Mouse (Mus musculus): ENCODE measurements around the gene Il6ra. TPM values are rescaled to one million over a fixed set of nuclear protein-coding genes. Genes with fewer than 3 reads are reported as not detected.

Gene Il6ra
- polyA plus RNA-seq, 1 experiment from 2014 or later, result 1.2 TPM

- no peaks in the 10 kb centered on the region for H3K36me3 ChIP-seq
- no peak overlapping the region for H3K9ac ChIP-seq
- no peak overlapping the region for H3K4me3 ChIP-seq
- H3K4me2 ChIP-seq (replicated peaks), result no peak overlapping the region
- peaks cover 25% of the 10 kb centered on the region for H3K27me3 ChIP-seq
- no peak overlapping the region for H3K27ac ChIP-seq
- no peaks in the 10 kb centered on the region for H3K9me3 ChIP-seq
- 68% methylated on average over 3 of the region's 3 CpGs for WGBS
- ATAC-seq (ENCODE audit: low FRiP score, low read depth), result no peak
- peaks cover 9% of the 10 kb centered on the region for H3K4me1 ChIP-seq
Measured at GRCm38 (mm10) chr3:89907846-89908245, 5.2 kb downstream of the Il6ra start.

GRCm38 (mm10) chr3:89899511-89899908 lies 13.5 kb downstream of the Il6ra start:
- 66% methylated on average over 8 of the region's 8 CpGs for WGBS
- H3K4me2 ChIP-seq (replicated peaks), result no peak overlapping the region
- no peak overlapping the region for H3K27ac ChIP-seq
- no peak overlapping the region for H3K4me3 ChIP-seq
- peaks cover 24% of the 10 kb centered on the region for H3K4me1 ChIP-seq
- no peaks in the 10 kb centered on the region for H3K27me3 ChIP-seq
- no peaks in the 10 kb centered on the region for H3K36me3 ChIP-seq
- no peak for ATAC-seq (ENCODE audit: low FRiP score, low read depth)
- H3K9me3 ChIP-seq, result no peaks in the 10 kb centered on the region
- no peak overlapping the region for H3K9ac ChIP-seq

GRCm38 (mm10) chr3:89898870-89899510 lies 14.0 kb downstream of the Il6ra start:
- no peak overlapping the region for H3K4me3 ChIP-seq
- H3K27ac ChIP-seq, result no peak overlapping the region
- no peaks in the 10 kb centered on the region for H3K27me3 ChIP-seq
- no peak overlapping the region for H3K4me2 ChIP-seq (replicated peaks)
- H3K9me3 ChIP-seq, result no peaks in the 10 kb centered on the region
- 66% methylated on average over 5 of the region's 5 CpGs for WGBS
- ATAC-seq (ENCODE audit: low FRiP score, low read depth), result no peak
- H3K36me3 ChIP-seq, result no peaks in the 10 kb centered on the region
- H3K9ac ChIP-seq, result no peak overlapping the region
- peaks cover 24% of the 10 kb centered on the region for H3K4me1 ChIP-seq

- H3K4me2 ChIP-seq (replicated peaks), result no peak overlapping the region
- no peaks in the 10 kb centered on the region for H3K9me3 ChIP-seq
- WGBS, result 68% methylated on average over 10 of the region's 10 CpGs
- H3K27me3 ChIP-seq, result no peaks in the 10 kb centered on the region
- no peak overlapping the region; the same call in 1 of the 2 replicates for H3K9ac ChIP-seq
- H3K36me3 ChIP-seq, result no peaks in the 10 kb centered on the region
- no peak overlapping the region; the same call in 1 of the 2 replicates for H3K27ac ChIP-seq
- peaks cover 24% of the 10 kb centered on the region for H3K4me1 ChIP-seq
- ATAC-seq (ENCODE audit: low FRiP score, low read depth), result no peak
- no peak overlapping the region for H3K4me3 ChIP-seq
Measured at GRCm38 (mm10) chr3:89898011-89898410, 15.0 kb downstream of the Il6ra start.

GRCm38 (mm10) chr3:89897204-89897796 lies 15.7 kb downstream of the Il6ra start:
- no peaks in the 10 kb centered on the region for H3K27me3 ChIP-seq
- no peak overlapping the region; the same call in 1 of the 2 replicates for H3K27ac ChIP-seq
- no peaks in the 10 kb centered on the region for H3K9me3 ChIP-seq
- WGBS, result 57% methylated on average over 8 of the region's 8 CpGs
- peaks cover 24% of the 10 kb centered on the region for H3K4me1 ChIP-seq
- ATAC-seq (ENCODE audit: low FRiP score, low read depth), result peak; percentile 32; the same call in 1 of the 2 replicates
- no peaks in the 10 kb centered on the region for H3K36me3 ChIP-seq
- H3K9ac ChIP-seq, result no peak overlapping the region
- H3K4me3 ChIP-seq, result no peak overlapping the region
- no peak overlapping the region for H3K4me2 ChIP-seq (replicated peaks)

- Histone ChIP-seq H3K9me3 (no peaks in the 10 kb centered on the region), H3K4me3 (no peak overlapping the region), H3K36me3 (no peaks in the 10 kb centered on the region), H3K27me3 (no peaks in the 10 kb centered on the region), H3K9ac (no peak overlapping the region), H3K4me2 (replicated peaks) (no peak overlapping the region), H3K27ac (no peak overlapping the region), H3K4me1 (peaks cover 24% of the 10 kb centered on the region)
- no peak for ATAC-seq (ENCODE audit: low FRiP score, low read depth)
- 23% methylated on average over 5 of the region's 5 CpGs for WGBS
Measured at GRCm38 (mm10) chr3:89896571-89896970, 16.4 kb downstream of the Il6ra start.

GRCm38 (mm10) chr3:89892517-89893106 lies 20.4 kb downstream of the Il6ra start:
- peaks cover 25% of the 10 kb centered on the region for H3K4me1 ChIP-seq
- no peaks in the 10 kb centered on the region for H3K9me3 ChIP-seq
- no peak overlapping the region for H3K4me2 ChIP-seq (replicated peaks)
- ATAC-seq (ENCODE audit: low FRiP score, low read depth), result no peak
- no peak overlapping the region for H3K4me3 ChIP-seq
- WGBS, result 78% methylated on average over 5 of the region's 5 CpGs
- H3K27me3 ChIP-seq, result no peaks in the 10 kb centered on the region
- no peak overlapping the region for H3K9ac ChIP-seq
- no peaks in the 10 kb centered on the region for H3K36me3 ChIP-seq
- H3K27ac ChIP-seq, result no peak overlapping the region

- no peaks in the 10 kb centered on the region for H3K36me3 ChIP-seq
- no peak overlapping the region for H3K9ac ChIP-seq
- no peak overlapping the region for H3K4me2 ChIP-seq (replicated peaks)
- H3K4me1 ChIP-seq, result peaks cover 19% of the 10 kb centered on the region
- no peak overlapping the region for H3K27ac ChIP-seq
- no peaks in the 10 kb centered on the region for H3K27me3 ChIP-seq
- no peaks in the 10 kb centered on the region for H3K9me3 ChIP-seq
- ATAC-seq (ENCODE audit: low FRiP score, low read depth), result no peak
- no peak overlapping the region for H3K4me3 ChIP-seq
Measured at GRCm38 (mm10) chr3:89891696-89892095, 21.3 kb downstream of the Il6ra start.

- 0 out of 2 replicates have a peak, but pooled peaks have one; percentile 40 for ATAC-seq (ENCODE audit: low FRiP score, low read depth)
- peaks cover 19% of the 10 kb centered on the region for H3K4me1 ChIP-seq
- no peaks in the 10 kb centered on the region for H3K36me3 ChIP-seq
- H3K27ac ChIP-seq, result peak overlapping the region; percentile 39; the same call in 1 of the 2 replicates
- H3K9ac ChIP-seq, result no peak overlapping the region
- no peaks in the 10 kb centered on the region for H3K27me3 ChIP-seq
- 23% methylated on average over 8 of the region's 8 CpGs for WGBS
- H3K4me2 ChIP-seq (replicated peaks), result no peak overlapping the region; the same call in none of the 2 replicates
- H3K4me3 ChIP-seq, result no peak overlapping the region
- H3K9me3 ChIP-seq, result no peaks in the 10 kb centered on the region
Measured at GRCm38 (mm10) chr3:89889841-89890430, 23.1 kb downstream of the Il6ra start.

- no peak overlapping the region for H3K9ac ChIP-seq
- WGBS, result 88% methylated on average over 7 of the region's 7 CpGs
Measured at GRCm38 (mm10) chr3:89887582-89888230, 25.3 kb downstream of the Il6ra start.

GRCm38 (mm10) chr3:89885766-89886165 lies 27.2 kb downstream of the Il6ra start:
- Histone ChIP-seq H3K27ac (no peak overlapping the region), H3K4me2 (replicated peaks) (no peak overlapping the region), H3K9me3 (no peaks in the 10 kb centered on the region), H3K27me3 (no peaks in the 10 kb centered on the region), H3K36me3 (no peaks in the 10 kb centered on the region), H3K9ac (no peak overlapping the region), H3K4me3 (no peak overlapping the region), H3K4me1 (peaks cover 22% of the 10 kb centered on the region)
- WGBS, result 90% methylated on average over 11 of the region's 11 CpGs
- ATAC-seq (ENCODE audit: low FRiP score, low read depth), result no peak

More at GRCm38 (mm10) chr3:89887582-89888230, 25.3 kb downstream of the Il6ra start:
- Histone ChIP-seq H3K9me3 (no peaks in the 10 kb centered on the region), H3K4me2 (replicated peaks) (no peak overlapping the region), H3K36me3 (no peaks in the 10 kb centered on the region), H3K4me1 (peaks cover 19% of the 10 kb centered on the region), H3K27me3 (no peaks in the 10 kb centered on the region), H3K27ac (no peak overlapping the region), H3K4me3 (no peak overlapping the region)
- ATAC-seq (ENCODE audit: low FRiP score, low read depth), result no peak

GRCm38 (mm10) chr3:89883582-89884041 lies 29.4 kb downstream of the Il6ra start:
- H3K4me3 ChIP-seq, result no peak overlapping the region
- no peaks in the 10 kb centered on the region for H3K36me3 ChIP-seq
- H3K27me3 ChIP-seq, result no peaks in the 10 kb centered on the region
- H3K4me1 ChIP-seq, result 0 out of 2 replicates have a peak, but pooled peaks cover 3% of the 10 kb centered on the region
- no peak overlapping the region for H3K9ac ChIP-seq
- no peak overlapping the region for H3K27ac ChIP-seq
- no peaks in the 10 kb centered on the region for H3K9me3 ChIP-seq
- no peak for ATAC-seq (ENCODE audit: low FRiP score, low read depth)
- 81% methylated on average over 4 of the region's 4 CpGs for WGBS
- H3K4me2 ChIP-seq (replicated peaks), result no peak overlapping the region

Measured in limb, embryonic 13.5 days (tissue).